Mouse (Mus musculus) limb, embryonic 11.5 days (tissue): ENCODE results near the gene Anp32e. TPM values are rescaled to one million over a fixed set of nuclear protein-coding genes. Genes with fewer than 3 reads are reported as not detected.

Experiments
- polyA plus RNA-seq: library from polyadenylated mRNA; unstranded; fragments of >200 nt; fragmentation: Nextera tagmentation; extraction: Ambion mirVana; gene quantifications from 2 replicates; pipeline ENCODE4 v1.2.1, GENCODE M21; 2014

Anp32e gene
- polyA plus RNA-seq, 1 experiment from 2014 or later, result 125 TPM

Other genes starting within 250 kb of the Anp32e start
- gene Adamtsl4, start 241.3 kb upstream of the Anp32e start, polyA plus RNA-seq, result 0.29 and 0.71 TPM in 2 replicates
- gene Ecm1, start 189.7 kb upstream of the Anp32e start, polyA plus RNA-seq, result 5.1 and 6.8 TPM in 2 replicates
- 64.1 and 66.3 TPM in 2 replicates for gene Tars2, start 169.0 kb upstream of the Anp32e start, polyA plus RNA-seq
- 23.5 and 24.9 TPM in 2 replicates for gene Rprd2, start 110.4 kb upstream of the Anp32e start, polyA plus RNA-seq
- 80.7 and 87.2 TPM in 2 replicates for gene Prpf3, start 73.4 kb upstream of the Anp32e start, polyA plus RNA-seq
- 339 and 359 TPM in 2 replicates for gene Mrps21, start 57.7 kb upstream of the Anp32e start, polyA plus RNA-seq
- gene Ciart, start 47.0 kb upstream of the Anp32e start, polyA plus RNA-seq, result 7.1 and 7.5 TPM in 2 replicates
- 6.7 and 7.5 TPM in 2 replicates for gene BC028528, start 37.2 kb upstream of the Anp32e start, polyA plus RNA-seq
- 26.1 and 27.3 TPM in 2 replicates for gene Aph1a, start 35.3 kb upstream of the Anp32e start, polyA plus RNA-seq
- 128 and 129 TPM in 2 replicates for gene Car14, start 24.6 kb upstream of the Anp32e start, polyA plus RNA-seq
- 78.3 and 82.7 TPM in 2 replicates for gene Plekho1, start 66.8 kb downstream of the Anp32e start, polyA plus RNA-seq
- 19.5 and 22.7 TPM in 2 replicates for gene Vps45, start 129.2 kb downstream of the Anp32e start, polyA plus RNA-seq
- 9.7 and 14.2 TPM in 2 replicates for gene Otud7b, start 175.3 kb downstream of the Anp32e start, polyA plus RNA-seq
- gene Mtmr11, start 232.8 kb downstream of the Anp32e start, polyA plus RNA-seq, result 22.7 and 24.9 TPM in 2 replicates
- gene Sf3b4, start 243.1 kb downstream of the Anp32e start, polyA plus RNA-seq, result 259 and 264 TPM in 2 replicates